Mouse (Mus musculus) heart, adult 18-20 months (tissue): ENCODE measurements around the gene Rplp0. TPM values are rescaled to one million over a fixed set of nuclear protein-coding genes. Genes with fewer than 3 reads are reported as not detected.
"Not testable (repeated sequence)": the region's sequence is repeated elsewhere in the genome, so short reads cannot be mapped to it uniquely, and the experiment has no call there.

Source experiments
- DNase-seq, 2 experiments: peaks; one replicate each; pipeline ENCODE4 v3.0.0; 2021 to 2022; ENCODE audit warnings: mixed read lengths in 1 of 2
- total RNA-seq, 2 experiments: library from RNA; stranded (reverse); gene quantifications; 2 replicates each; pipeline ENCODE4 v1.2.3; 2021

The Rplp0 gene
- total RNA-seq, 2 experiments from 2014 or later = 624 to 648 TPM

- DNase-seq = no peak
Measured at GRCm38 (mm10) chr5:115551386-115551785, 7.9 kb upstream of the Rplp0 start.

GRCm38 (mm10) chr5:115551799-115552198 lies 7.5 kb upstream of the Rplp0 start:
- DNase-seq = no peak

- DNase-seq = peak in 1 of 2 experiments; percentile 0
Measured at GRCm38 (mm10) chr5:115553801-115554420, 5.4 kb upstream of the Rplp0 start.

- DNase-seq = peak in 1 of 2 experiments; percentile 2
Measured at GRCm38 (mm10) chr5:115554536-115555291, 4.6 kb upstream of the Rplp0 start.

GRCm38 (mm10) chr5:115556217-115556616 lies 3.0 kb upstream of the Rplp0 start:
- DNase-seq = peak; percentile 77 to 86

GRCm38 (mm10) chr5:115558182-115558794 lies 979 bp upstream of the Rplp0 start:
- DNase-seq = no peak

GRCm38 (mm10) chr5:115560336-115560905 lies 1.2 kb downstream of the Rplp0 start:
- DNase-seq = no peak

GRCm38 (mm10) chr5:115563771-115564585 lies 4.7 kb downstream of the Rplp0 start:
- DNase-seq = no peak

GRCm38 (mm10) chr5:115564737-115565393 lies 5.6 kb downstream of the Rplp0 start, which contains the start of gene Gcn1l1:
Gene Gcn1l1 (plus strand): TSS chr5:115565254.
- peak; percentile 80 to 84 for DNase-seq

- DNase-seq = no peak
Measured at GRCm38 (mm10) chr5:115565403-115565802, 6.1 kb downstream of the Rplp0 start.

GRCm38 (mm10) chr5:115568681-115569080 lies 9.4 kb downstream of the Rplp0 start:
- no peak for DNase-seq

- DNase-seq = no peak
Measured at GRCm38 (mm10) chr5:115569308-115569707, 10.0 kb downstream of the Rplp0 start.

GRCm38 (mm10) chr5:115569721-115570120 lies 10.5 kb downstream of the Rplp0 start:
- DNase-seq = no peak

- DNase-seq = no peak
Measured at GRCm38 (mm10) chr5:115571086-115571485, 11.8 kb downstream of the Rplp0 start.

- DNase-seq = peak; percentile 57 to 82
Measured at GRCm38 (mm10) chr5:115572679-115573535, 13.6 kb downstream of the Rplp0 start.

GRCm38 (mm10) chr5:115574992-115575391 lies 15.7 kb downstream of the Rplp0 start:
- peak; percentile 85 to 87 for DNase-seq

- DNase-seq = not testable (repeated sequence)
Measured at GRCm38 (mm10) chr5:115577686-115578085, 18.4 kb downstream of the Rplp0 start.

- no peak for DNase-seq
Measured at GRCm38 (mm10) chr5:115578922-115579321, 19.7 kb downstream of the Rplp0 start.

- DNase-seq = no peak
Measured at GRCm38 (mm10) chr5:115579363-115579762, 20.1 kb downstream of the Rplp0 start.
